Mouse (Mus musculus) hindbrain, postnatal 0 days (tissue): ENCODE data around the gene Zcchc14. TPM values are rescaled to one million over a fixed set of nuclear protein-coding genes. Genes with fewer than 3 reads are reported as not detected.

Experiments used
- ATAC-seq: fragments of 200-750 bp; cut with Nextera tagmentation; 2 replicates; pipeline ENCODE4 v1.8.0; 2017; ENCODE audit warnings: mild to moderate bottlenecking, moderate TSS enrichment, moderate library complexity
- DNase-seq: peaks from one replicate; pipeline ENCODE4 v3.0.0-alpha.2; 2015; ENCODE audit warnings: low spot score
- H3K27ac ChIP-seq: fragments of 300-500 bp; sonication (generic); 2 replicates; pipeline ENCODE4 v1.5.1; 2014; ENCODE audit warnings: mild to moderate bottlenecking
- H3K27me3 ChIP-seq: fragments of 300-500 bp; sonication (generic); 2 replicates; pipeline ENCODE4 v1.6.1; 2014; ENCODE audit warnings: low read length, mixed read lengths; ENCODE audit not compliant: insufficient read depth
- H3K36me3 ChIP-seq: fragments of 300-500 bp; sonication (generic); 2 replicates; pipeline ENCODE4 v1.6.1; 2014; ENCODE audit warnings: low read length, mixed read lengths; ENCODE audit not compliant: insufficient read depth
- H3K4me1 ChIP-seq: fragments of 300-500 bp; sonication (generic); 2 replicates; pipeline ENCODE4 v1.6.1; 2014; ENCODE audit warnings: antibody characterized with exemption, low read length, mixed read lengths; ENCODE audit not compliant: insufficient read depth
- H3K4me2 ChIP-seq: fragments of 300-500 bp; sonication (generic); 2 replicates; pipeline ENCODE4 v1.6.1; 2014; ENCODE audit warnings: low read depth, mild to moderate bottlenecking, low read length, moderate library complexity, mixed read lengths
- H3K4me3 ChIP-seq: fragments of 300-500 bp; sonication (generic); 2 replicates; pipeline ENCODE4 v1.5.1; 2014; ENCODE audit warnings: low read length
- H3K9ac ChIP-seq: fragments of 300-500 bp; sonication (generic); replicated peaks from 2 replicates; pipeline ENCODE4 v1.6.1; 2014; ENCODE audit warnings: mild to moderate bottlenecking, low read length, moderate library complexity, mixed read lengths
- H3K9me3 ChIP-seq: fragments of 300-500 bp; sonication (generic); 2 replicates; pipeline ENCODE4 v1.6.1; 2016; ENCODE audit warnings: low read length, mixed read lengths
- CTCF ChIP-seq: IDR thresholded peaks from 2 replicates; pipeline ENCODE4 v1.5.1; 2016; ENCODE audit warnings: antibody characterized with exemption, control low read depth, low read depth
- WGBS: fragments of 180-500 bp; shearing (Covaris S2); extraction: QIAGEN DNeasy Blood & Tissue Kit; methylation state at CpG from one replicate; pipeline ENCODE4 v1.1.7; 2014; 5-methylcytosine and 5-hydroxymethylcytosine counted together
- polyA plus RNA-seq: library from polyadenylated mRNA; unstranded; fragments of >200 nt; fragmentation: Nextera tagmentation; extraction: Ambion mirVana; gene quantifications from 2 replicates; pipeline ENCODE4 v1.2.1, GENCODE M21; 2015
- total RNA-seq: library from RNA; depleted of rRNA; stranded (reverse); fragments of >200 nt; gene quantifications from 2 replicates; pipeline ENCODE4 v1.2.3, GENCODE M21; 2014

Zcchc14 gene
- total and polyA plus RNA-seq, 2 experiments from 2014 or later: 14.3 to 66.4 TPM

GRCm38 (mm10) chr8:121653340-121654019 is 779 bp upstream of the Zcchc14 start:
- under 1% methylated on average over 31 of the region's 31 CpGs for WGBS
- no peaks in the 10 kb centered on the region for H3K9me3 ChIP-seq
- no peak for TF ChIP-seq CTCF

GRCm38 (mm10) chr8:121651874-121652361 is 783 bp downstream of the Zcchc14 start:
- ATAC-seq: no peak
- Histone ChIP-seq H3K27ac (peak overlapping the region; percentile 98), H3K4me2 (peak overlapping the region; percentile 92), H3K9me3 (no peaks in the 10 kb centered on the region), H3K36me3 (no peaks in the 10 kb centered on the region), H3K4me3 (peak overlapping the region; percentile 81), H3K4me1 (peaks cover 45% of the 10 kb centered on the region), H3K9ac (peak overlapping the region; percentile 89), H3K27me3 (no peaks in the 10 kb centered on the region)
- peak; percentile 73 for DNase-seq
- WGBS: under 1% methylated on average over 46 of the region's 56 CpGs
- no peak for TF ChIP-seq CTCF

More at GRCm38 (mm10) chr8:121653340-121654019, 779 bp upstream of the Zcchc14 start:
- H3K27me3 ChIP-seq: no peaks in the 10 kb centered on the region
- peaks cover 32% of the 10 kb centered on the region for H3K4me1 ChIP-seq
- H3K27ac ChIP-seq: peak overlapping the region; percentile 99
- ATAC-seq (no peak), DNase-seq (peak; percentile 78)
- H3K9ac ChIP-seq: peak overlapping the region; percentile 80
- peak overlapping the region; percentile 79 for H3K4me2 ChIP-seq
- H3K36me3 ChIP-seq: no peaks in the 10 kb centered on the region
- peak overlapping the region; percentile 81 for H3K4me3 ChIP-seq

- Histone ChIP-seq H3K9me3 (no peaks in the 10 kb centered on the region), H3K4me2 (peak overlapping the region; percentile 92), H3K4me1 (peaks cover 45% of the 10 kb centered on the region), H3K9ac (peak overlapping the region; percentile 89), H3K27ac (peak overlapping the region; percentile 98), H3K36me3 (no peaks in the 10 kb centered on the region), H3K27me3 (no peaks in the 10 kb centered on the region), H3K4me3 (peak overlapping the region; percentile 81)
- no peak for ATAC-seq
- WGBS: 6% methylated on average over 47 of the region's 47 CpGs
- TF ChIP-seq CTCF: no peak
- DNase-seq: no peak
Observed at GRCm38 (mm10) chr8:121651308-121651873, 1.3 kb downstream of the Zcchc14 start.

- Histone ChIP-seq H3K27me3 (no peaks in the 10 kb centered on the region), H3K9ac (peak overlapping the region; percentile 89), H3K4me2 (peak overlapping the region; percentile 92), H3K9me3 (no peaks in the 10 kb centered on the region), H3K4me3 (peak overlapping the region; percentile 81), H3K4me1 (peaks cover 45% of the 10 kb centered on the region), H3K27ac (0 out of 2 replicates have a peak overlapping the region, but pooled peaks have one; percentile 98), H3K36me3 (no peaks in the 10 kb centered on the region)
- no peak for DNase-seq
- no peak for TF ChIP-seq CTCF
- WGBS: 39% methylated on average over 20 of the region's 20 CpGs
- no peak for ATAC-seq
Observed at GRCm38 (mm10) chr8:121650389-121651307, 2.1 kb downstream of the Zcchc14 start.

GRCm38 (mm10) chr8:121649904-121650303 is 2.8 kb downstream of the Zcchc14 start:
- no peaks in the 10 kb centered on the region for H3K9me3 ChIP-seq
- WGBS: 15% methylated on average over 10 of the region's 10 CpGs
- ATAC-seq (no peak), DNase-seq (no peak)
- H3K4me3 ChIP-seq: peak overlapping the region; percentile 81
- H3K4me2 ChIP-seq: peak overlapping the region; percentile 92
- H3K4me1 ChIP-seq: peaks cover 48% of the 10 kb centered on the region
- H3K27ac ChIP-seq: no peak overlapping the region
- H3K9ac ChIP-seq: peak overlapping the region; percentile 89
- TF ChIP-seq CTCF: no peak
- no peaks in the 10 kb centered on the region for H3K36me3 ChIP-seq
- no peaks in the 10 kb centered on the region for H3K27me3 ChIP-seq

GRCm38 (mm10) chr8:121649423-121649822 is 3.3 kb downstream of the Zcchc14 start:
- Histone ChIP-seq H3K9me3 (no peaks in the 10 kb centered on the region), H3K27me3 (no peaks in the 10 kb centered on the region), H3K4me1 (peaks cover 52% of the 10 kb centered on the region), H3K4me2 (peak overlapping the region; percentile 92), H3K36me3 (no peaks in the 10 kb centered on the region), H3K27ac (no peak overlapping the region), H3K4me3 (peak overlapping the region; percentile 81), H3K9ac (peak overlapping the region; percentile 89; the same call in 1 of the 2 replicates)
- DNase-seq (no peak), ATAC-seq (no peak)
- 52% methylated on average over 5 of the region's 5 CpGs for WGBS
- TF ChIP-seq CTCF: no peak
